Mouse (Mus musculus) liver, embryonic 14.5 days (tissue): ENCODE data around the gene Gm10271. TPM values are rescaled to one million over a fixed set of nuclear protein-coding genes. Genes with fewer than 3 reads are reported as not detected.

Experiments
- ATAC-seq: fragments of 200-750 bp; cut with Nextera tagmentation; 2 replicates; pipeline ENCODE4 v1.8.0; 2017; ENCODE audit warnings: moderate number of reproducible peaks, mild to moderate bottlenecking, moderate library complexity; ENCODE audit not compliant: insufficient read depth
- DNase-seq, 3 experiments: peaks; one replicate each; pipeline ENCODE4 v3.0.0-alpha.2; 2012 to 2013; ENCODE audit warnings: low read depth in 3 of 3, low spot score in 3 of 3
- H3K27ac ChIP-seq: fragments of 300-500 bp; sonication (generic); 2 replicates; pipeline ENCODE4 v1.5.1; 2014; ENCODE audit warnings: moderate library complexity, mild to moderate bottlenecking, control low read depth, inconsistent platforms
- H3K27me3 ChIP-seq: fragments of 300-500 bp; sonication (generic); 2 replicates; pipeline ENCODE4 v1.6.1; 2014; ENCODE audit warnings: mild to moderate bottlenecking, low read length, moderate library complexity; ENCODE audit not compliant: control insufficient read depth, insufficient read depth
- H3K36me3 ChIP-seq: fragments of 300-500 bp; sonication (generic); replicated peaks from 2 replicates; pipeline ENCODE4 v1.6.1; 2014; ENCODE audit warnings: low read depth; ENCODE audit not compliant: control insufficient read depth, insufficient read depth
- H3K4me1 ChIP-seq, 2 experiments: fragments of 200-500 bp in 1 of 2; fragments of 300-500 bp in 1 of 2; sonication (generic) in 1 of 2; replicated peaks; 2 replicates each; pipeline ENCODE4 v1.6.1; 2012 to 2014; ENCODE audit warnings: antibody characterized with exemption in 1 of 2, inconsistent platforms in 1 of 2, low read length in 1 of 2; ENCODE audit not compliant: control insufficient read depth in 2 of 2, insufficient read depth in 2 of 2
- H3K4me2 ChIP-seq: fragments of 300-500 bp; sonication (generic); 2 replicates; pipeline ENCODE4 v1.6.1; 2014; ENCODE audit warnings: low read depth, mild to moderate bottlenecking, control low read depth, moderate library complexity
- H3K4me3 ChIP-seq, 2 experiments: fragments of 200-500 bp in 1 of 2; fragments of 300-500 bp in 1 of 2; sonication (generic) in 1 of 2; 2 replicates each; pipeline ENCODE4 v1.5.1; 2012 to 2014; ENCODE audit warnings: low read depth in 2 of 2, low read length in 2 of 2, mild to moderate bottlenecking in 2 of 2, control low read depth in 1 of 2, inconsistent platforms in 1 of 2, moderate library complexity in 1 of 2; ENCODE audit not compliant: insufficient read depth in 1 of 2
- H3K9ac ChIP-seq: fragments of 300-500 bp; sonication (generic); replicated peaks from 2 replicates; pipeline ENCODE4 v1.6.1; 2014; ENCODE audit warnings: mild to moderate bottlenecking, control low read depth, moderate library complexity
- H3K9me3 ChIP-seq: fragments of 300-500 bp; sonication (generic); 2 replicates; pipeline ENCODE4 v1.6.1; 2016; ENCODE audit warnings: low read length, mixed read lengths; ENCODE audit not compliant: control insufficient read depth
- CTCF ChIP-seq: IDR thresholded peaks from 2 replicates; pipeline ENCODE4 v1.5.1; 2016; ENCODE audit warnings: antibody characterized with exemption, low read depth, control low read depth
- EP300 ChIP-seq: IDR thresholded peaks from 2 replicates; pipeline ENCODE4 v1.6.1; 2016; ENCODE audit warnings: antibody characterized with exemption, low read depth
- WGBS: fragments of 180-500 bp; shearing (Covaris S2); extraction: QIAGEN DNeasy Blood & Tissue Kit; methylation state at CpG from one replicate; pipeline ENCODE4 v1.1.7; 2014; ENCODE audit not compliant: insufficient replicate concordance; 5-methylcytosine and 5-hydroxymethylcytosine counted together
- polyA plus RNA-seq, 2 experiments: library from polyadenylated mRNA; depleted of rRNA in 1 of 2; stranded (reverse) in 1 of 2; unstranded in 1 of 2; fragments of >200 nt; fragmentation: Nextera tagmentation in 1 of 2; extraction: Ambion mirVana in 1 of 2; gene quantifications; 2 replicates each; pipeline versions ENCODE4 v1.2.1 to v1.2.3; 2012 to 2014

Gene Gm10271
- polyA plus RNA-seq, 2 experiments, result not detected

DNA sequence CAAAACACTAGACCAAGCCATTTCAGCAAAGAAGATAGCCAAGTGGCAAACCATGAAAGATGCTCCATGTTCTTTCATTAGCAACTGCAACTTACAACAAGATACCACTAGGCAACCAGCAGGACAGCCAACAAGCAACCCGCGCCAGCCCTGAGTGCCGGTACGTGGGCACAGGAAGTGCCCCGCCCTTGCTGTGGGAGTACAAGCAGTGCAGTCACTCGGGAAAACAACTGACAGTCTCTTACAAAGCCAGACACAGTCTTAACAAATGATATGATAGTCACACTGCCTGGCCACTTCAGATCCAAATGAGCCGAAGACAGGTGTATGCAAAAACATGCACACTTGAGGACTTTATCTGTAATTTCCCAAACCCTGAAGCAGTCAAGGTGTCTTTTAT lies 41.9 kb downstream of the Gm10271 start:
- ATAC-seq (no peak), DNase-seq (no peak)
- Histone ChIP-seq H3K4me3 (no peak overlapping the region), H3K36me3 (no peaks in the 10 kb centered on the region), H3K9ac (no peak overlapping the region), H3K4me2 (no peak overlapping the region), H3K4me1 (no peaks in the 10 kb centered on the region), H3K27me3 (no peaks in the 10 kb centered on the region), H3K9me3 (no peaks in the 10 kb centered on the region), H3K27ac (no peak overlapping the region)
- TF ChIP-seq EP300 (no peak), CTCF (no peak)
- WGBS, result 20% methylated on average over 7 of the region's 7 CpGs

DNA sequence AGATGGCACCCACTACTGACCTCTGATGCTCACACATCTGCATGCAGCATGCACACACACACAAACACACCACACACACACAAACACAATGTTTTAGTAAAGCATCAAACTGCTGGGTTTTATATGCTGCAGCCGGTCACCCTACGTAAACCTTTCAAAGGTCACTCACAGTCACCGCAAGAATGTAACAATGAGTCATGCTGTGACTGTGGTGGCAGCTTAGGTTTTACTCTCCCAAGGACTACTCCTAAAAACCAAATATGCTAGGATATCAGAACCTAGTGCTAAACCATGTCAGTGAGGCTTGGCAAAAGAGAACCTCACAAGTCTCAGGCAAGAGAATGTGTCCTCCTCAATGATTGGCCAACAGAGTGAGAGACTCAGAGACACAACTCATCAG lies 43.6 kb downstream of the Gm10271 start:
- no peak for ATAC-seq
- no peaks in the 10 kb centered on the region for H3K4me1 ChIP-seq
- WGBS, result 79% methylated on average over 3 of the region's 3 CpGs

DNA sequence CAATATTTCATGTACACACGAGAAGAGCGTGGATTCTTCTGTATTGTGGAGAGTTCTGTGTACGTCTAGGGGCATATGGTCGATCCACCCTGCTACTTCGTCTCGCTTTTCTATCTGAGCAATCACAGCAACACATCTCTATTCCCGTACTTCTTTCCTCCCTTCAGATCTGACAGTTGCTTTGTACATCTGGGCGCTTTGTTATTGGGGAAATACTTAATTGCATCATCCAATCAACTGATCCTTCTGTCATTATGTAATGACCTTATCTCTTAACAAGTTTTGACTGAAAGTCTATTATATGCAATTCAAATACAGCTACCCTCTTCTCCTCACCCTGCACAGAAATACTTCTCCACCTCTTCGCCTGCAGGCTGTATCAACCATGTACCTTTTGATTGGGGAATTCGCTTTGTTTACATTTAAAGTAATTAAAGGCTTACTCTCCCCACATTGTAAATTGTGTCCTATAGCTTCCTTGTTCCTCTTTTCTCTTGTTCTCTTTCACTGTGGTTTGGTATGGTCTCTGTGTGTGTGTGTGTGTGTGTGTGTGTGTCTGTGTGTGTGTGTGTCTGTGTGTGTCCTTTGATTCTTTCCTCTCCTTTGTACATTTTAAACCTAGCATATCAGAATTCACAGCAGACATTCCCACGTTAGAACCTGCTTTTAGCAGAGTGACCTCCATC lies 45.8 kb downstream of the Gm10271 start:
- no peaks in the 10 kb centered on the region for H3K9me3 ChIP-seq
- H3K27me3 ChIP-seq, result no peaks in the 10 kb centered on the region
- no peaks in the 10 kb centered on the region for H3K36me3 ChIP-seq
- H3K27ac ChIP-seq, result no peak overlapping the region
- TF ChIP-seq EP300 (no peak), CTCF (no peak)
- H3K4me2 ChIP-seq, result no peak overlapping the region
- ATAC-seq (no peak), DNase-seq (no peak)
- H3K9ac ChIP-seq, result no peak overlapping the region
- H3K4me3 ChIP-seq, result no peak overlapping the region
- no peaks in the 10 kb centered on the region for H3K4me1 ChIP-seq
- 76% methylated on average over 11 of the region's 11 CpGs for WGBS

More for the DNA sequence above, 43.6 kb downstream of the Gm10271 start:
- Histone ChIP-seq H3K9me3 (no peaks in the 10 kb centered on the region), H3K4me2 (no peak overlapping the region), H3K36me3 (no peaks in the 10 kb centered on the region), H3K27me3 (no peaks in the 10 kb centered on the region), H3K27ac (no peak overlapping the region), H3K9ac (no peak overlapping the region), H3K4me3 (no peak overlapping the region)
- TF ChIP-seq EP300, result no peak
- TF ChIP-seq CTCF, result no peak
- no peak for DNase-seq

DNA sequence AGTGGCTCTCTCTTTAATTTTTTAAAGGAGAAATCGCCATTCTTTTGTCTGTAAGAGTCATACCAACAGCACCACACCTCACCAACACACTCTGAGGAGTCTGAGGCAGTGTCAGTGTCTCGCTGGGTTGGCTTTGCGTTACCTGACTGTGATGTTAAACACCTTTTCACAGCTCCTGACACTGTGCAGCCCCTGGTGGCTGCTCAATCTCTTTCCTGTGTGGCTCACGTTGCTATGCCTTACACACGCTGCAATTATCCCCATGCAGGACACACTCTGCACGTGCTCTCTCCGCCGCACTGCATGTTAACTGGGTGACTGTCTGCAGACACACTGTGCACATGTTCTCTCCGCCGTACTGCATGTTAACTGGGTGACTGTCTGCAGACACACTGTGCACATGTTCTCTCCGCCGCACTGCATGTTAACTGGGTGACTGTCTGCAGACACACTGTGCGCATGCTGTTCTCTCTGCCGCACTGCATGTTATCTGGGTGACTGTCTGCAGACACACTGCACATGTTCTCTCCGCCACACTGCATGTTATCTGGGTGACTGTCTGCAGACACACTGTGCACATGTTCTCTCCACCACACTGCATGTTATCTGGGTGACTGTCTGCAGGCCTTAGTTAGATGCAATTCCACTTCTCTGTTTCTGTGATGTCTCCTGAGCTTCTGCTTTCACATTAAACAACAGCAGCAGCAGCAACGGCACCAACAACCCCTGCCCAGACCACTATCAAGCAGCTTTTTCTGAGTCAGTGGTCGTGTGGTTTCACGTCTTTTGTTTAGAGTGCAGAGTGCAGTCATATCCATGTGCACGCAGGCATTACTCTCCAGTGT lies 48.5 kb downstream of the Gm10271 start:
- TF ChIP-seq CTCF, result no peak
- no peak for TF ChIP-seq EP300
- no peaks in the 10 kb centered on the region for H3K27me3 ChIP-seq
- DNase-seq (no peak), ATAC-seq (no peak)
- H3K9me3 ChIP-seq, result no peaks in the 10 kb centered on the region
- H3K27ac ChIP-seq, result no peak overlapping the region
- 78% methylated on average over 19 of the region's 19 CpGs for WGBS
- H3K4me1 ChIP-seq, result no peaks in the 10 kb centered on the region
- H3K4me3 ChIP-seq, result no peak overlapping the region
- H3K4me2 ChIP-seq, result no peak overlapping the region
- H3K36me3 ChIP-seq, result no peaks in the 10 kb centered on the region
- no peak overlapping the region for H3K9ac ChIP-seq

DNA sequence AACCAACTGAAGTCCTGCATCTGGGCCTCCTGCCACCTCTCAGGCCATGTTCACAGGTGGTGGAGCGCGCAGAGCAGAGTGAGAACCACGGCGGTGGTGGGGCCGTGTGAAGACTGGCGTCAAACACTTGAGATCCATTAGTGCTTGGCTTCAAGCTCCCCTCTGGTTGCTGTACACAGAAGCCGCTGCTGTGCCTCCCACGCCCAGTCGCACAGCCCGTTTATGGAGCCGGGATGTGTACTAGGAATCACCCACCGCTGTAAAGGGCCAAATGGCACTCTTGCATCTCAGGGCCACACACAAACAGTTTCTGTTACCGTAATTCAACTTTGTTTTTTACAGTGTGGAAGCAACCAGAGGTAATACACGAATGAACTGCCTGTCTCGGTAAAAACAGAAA lies 50.2 kb downstream of the Gm10271 start:
- H3K27ac ChIP-seq, result no peak overlapping the region
- WGBS, result 83% methylated on average over 15 of the region's 15 CpGs
- no peak for TF ChIP-seq EP300

More for the DNA sequence above, 50.2 kb downstream of the Gm10271 start:
- H3K4me3 ChIP-seq, result no peak overlapping the region
- ATAC-seq (no peak), DNase-seq (no peak)
- H3K9ac ChIP-seq, result no peak overlapping the region
- no peaks in the 10 kb centered on the region for H3K36me3 ChIP-seq
- no peaks in the 10 kb centered on the region for H3K27me3 ChIP-seq
- no peaks in the 10 kb centered on the region for H3K4me1 ChIP-seq
- no peaks in the 10 kb centered on the region for H3K9me3 ChIP-seq
- H3K4me2 ChIP-seq, result no peak overlapping the region
